Mouse (Mus musculus) kidney, embryonic 14.5 days (tissue): Measurements from ENCODE around the gene Snx18. TPM values are rescaled to one million over a fixed set of nuclear protein-coding genes. Genes with fewer than 3 reads are reported as not detected.

Experiments used
- ATAC-seq: fragments of 200-750 bp; cut with Nextera tagmentation; 2 replicates; pipeline ENCODE4 v1.8.0; 2017; ENCODE audit warnings: moderate number of reproducible peaks, mild to moderate bottlenecking, moderate TSS enrichment, moderate library complexity; ENCODE audit not compliant: low FRiP score, low TSS enrichment
- H3K27ac ChIP-seq: fragments of 300-500 bp; sonication (generic); 2 replicates; pipeline ENCODE4 v1.5.1; 2014; ENCODE audit warnings: low read depth, mild to moderate bottlenecking, low read length, moderate library complexity, mixed read lengths
- H3K27me3 ChIP-seq: fragments of 300-500 bp; sonication (generic); 2 replicates; pipeline ENCODE4 v1.6.1; 2014; ENCODE audit warnings: mild to moderate bottlenecking, low read length; ENCODE audit not compliant: control insufficient read depth, insufficient read depth
- H3K36me3 ChIP-seq: fragments of 300-500 bp; sonication (generic); 2 replicates; pipeline ENCODE4 v1.6.1; 2014; ENCODE audit warnings: low read length, mixed read lengths; ENCODE audit not compliant: control insufficient read depth, insufficient read depth
- H3K4me1 ChIP-seq: fragments of 300-500 bp; sonication (generic); 2 replicates; pipeline ENCODE4 v1.6.1; 2014; ENCODE audit warnings: low read length, mixed read lengths; ENCODE audit not compliant: control insufficient read depth, insufficient read depth
- H3K4me2 ChIP-seq: fragments of 300-500 bp; sonication (generic); replicated peaks from 2 replicates; pipeline ENCODE4 v1.6.1; 2014; ENCODE audit warnings: low read depth, mild to moderate bottlenecking, low read length
- H3K4me3 ChIP-seq: fragments of 300-500 bp; sonication (generic); 2 replicates; pipeline ENCODE4 v1.5.1; 2014; ENCODE audit warnings: mild to moderate bottlenecking, low read length
- H3K9ac ChIP-seq: fragments of 300-500 bp; sonication (generic); 2 replicates; pipeline ENCODE4 v1.6.1; 2014; ENCODE audit warnings: low read depth, mild to moderate bottlenecking, low read length, moderate library complexity
- H3K9me3 ChIP-seq: fragments of 300-500 bp; sonication (generic); 2 replicates; pipeline ENCODE4 v1.6.1; 2016; ENCODE audit warnings: low read length; ENCODE audit not compliant: control insufficient read depth
- WGBS: fragments of 180-500 bp; shearing (Covaris S2); extraction: QIAGEN DNeasy Blood & Tissue Kit; methylation state at CpG from one replicate; pipeline ENCODE4 v1.1.7; 2014; 5-methylcytosine and 5-hydroxymethylcytosine counted together
- polyA plus RNA-seq: library from polyadenylated mRNA; unstranded; fragments of >200 nt; fragmentation: Nextera tagmentation; extraction: Ambion mirVana; gene quantifications from 2 replicates; pipeline ENCODE4 v1.2.1, GENCODE M21; 2014

The Snx18 gene
- polyA plus RNA-seq, 1 experiment from 2014 or later = 51.2 TPM

DNA sequence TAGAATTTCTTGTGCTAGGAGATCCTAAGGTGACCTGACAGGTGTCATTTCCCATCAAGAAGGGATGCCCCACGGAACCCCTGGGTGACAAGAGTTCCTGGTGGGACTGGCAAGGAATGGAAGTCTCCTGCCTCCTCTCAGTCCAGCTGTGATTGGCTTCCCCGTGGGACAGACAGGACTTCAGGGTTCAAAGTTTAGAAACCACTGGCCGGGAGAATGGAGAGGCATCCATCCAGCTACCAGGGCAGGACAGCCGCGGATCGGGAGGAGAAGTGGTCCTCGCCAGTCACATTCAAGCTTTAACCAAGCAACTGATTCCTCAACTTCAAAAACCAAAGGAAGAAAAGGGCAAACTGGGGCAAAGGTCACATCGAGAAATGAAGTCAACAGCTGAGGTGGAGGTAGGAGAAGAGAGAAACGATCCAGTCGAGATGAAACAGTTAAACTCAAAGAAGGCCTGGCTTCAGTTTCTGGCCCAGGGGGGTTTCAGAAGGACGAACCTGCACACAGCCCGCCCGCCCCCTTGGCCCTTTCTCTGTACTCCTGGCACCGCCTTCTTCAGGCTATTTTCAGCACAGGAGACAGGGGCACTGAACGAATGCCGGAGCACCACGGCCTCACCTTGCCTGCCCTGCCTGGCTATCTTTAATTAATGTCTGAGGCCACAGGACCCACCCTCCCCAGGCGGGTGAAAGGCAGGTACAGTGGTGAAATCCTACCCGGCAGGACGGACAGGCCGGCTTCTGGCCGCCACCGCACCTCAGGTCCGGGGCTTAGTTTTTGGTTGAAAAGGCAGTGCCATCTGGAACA lies 6.0 kb downstream of the Snx18 start:
- Histone ChIP-seq H3K4me1 (peaks cover 53% of the 10 kb centered on the region), H3K27me3 (no peaks in the 10 kb centered on the region), H3K27ac (no peak overlapping the region), H3K36me3 (peaks cover 14% of the 10 kb centered on the region; the same call in 1 of the 2 replicates), H3K4me2 (peak overlapping the region; percentile 89), H3K9ac (0 out of 2 replicates have a peak overlapping the region, but pooled peaks have one; percentile 96), H3K9me3 (no peaks in the 10 kb centered on the region), H3K4me3 (peak overlapping the region; percentile 68; the same call in 1 of the 2 replicates)
- WGBS = 59% methylated on average over 24 of the region's 24 CpGs
- ATAC-seq = no peak

DNA sequence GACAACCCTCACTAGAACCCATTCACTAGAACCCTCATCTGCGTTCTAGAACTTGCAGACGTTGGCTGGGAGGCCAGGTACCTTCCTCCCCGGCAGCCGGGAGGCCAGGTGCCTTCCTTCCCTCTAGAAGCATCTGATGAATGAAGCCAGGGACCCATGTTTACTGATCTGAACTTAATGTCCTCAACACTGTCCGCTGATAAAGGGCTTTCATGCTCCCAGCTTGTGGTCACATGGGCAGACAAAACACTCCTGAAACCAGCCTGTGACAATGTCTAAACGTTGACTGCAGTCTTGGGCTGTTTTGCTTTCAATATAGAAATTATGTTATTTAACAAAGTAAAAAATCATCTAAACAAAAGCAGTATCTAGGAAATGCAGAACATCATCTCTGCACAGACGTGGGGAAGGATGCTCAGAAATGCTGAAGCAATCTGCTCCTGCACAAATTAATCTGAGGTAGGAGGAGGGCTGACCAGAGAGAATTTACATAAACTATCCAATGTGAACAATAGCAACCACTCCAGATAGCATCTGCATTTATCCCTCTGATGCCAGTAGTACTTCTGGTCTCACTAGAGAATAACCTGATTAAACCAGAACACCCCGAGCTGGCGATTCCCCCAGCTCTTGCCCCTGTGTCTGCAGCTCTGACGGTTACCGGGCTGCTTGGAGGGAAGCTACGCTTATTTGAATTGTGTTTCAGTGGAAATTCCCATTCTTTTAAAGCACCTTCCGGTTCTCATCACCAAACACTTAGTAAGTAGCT lies 7.4 kb downstream of the Snx18 start:
- no peaks in the 10 kb centered on the region for H3K9me3 ChIP-seq
- no peak overlapping the region for H3K27ac ChIP-seq
- no peaks in the 10 kb centered on the region for H3K27me3 ChIP-seq
- H3K9ac ChIP-seq = no peak overlapping the region
- H3K36me3 ChIP-seq = peaks cover 9% of the 10 kb centered on the region; the same call in 1 of the 2 replicates
- H3K4me2 ChIP-seq = no peak overlapping the region
- WGBS = 84% methylated on average over 13 of the region's 13 CpGs
- no peak for ATAC-seq
- peaks cover 45% of the 10 kb centered on the region for H3K4me1 ChIP-seq
- H3K4me3 ChIP-seq = no peak overlapping the region

GRCm38 (mm10) chr13:113609429-113609828 lies 8.9 kb downstream of the Snx18 start:
- WGBS = 90% methylated on average over 3 of the region's 3 CpGs
- peaks cover 55% of the 10 kb centered on the region for H3K4me1 ChIP-seq
- no peak for ATAC-seq
- H3K27me3 ChIP-seq = no peaks in the 10 kb centered on the region
- no peak overlapping the region for H3K4me3 ChIP-seq
- no peak overlapping the region for H3K4me2 ChIP-seq
- H3K27ac ChIP-seq = no peak overlapping the region
- peaks cover 9% of the 10 kb centered on the region; the same call in 1 of the 2 replicates for H3K36me3 ChIP-seq
- H3K9ac ChIP-seq = no peak overlapping the region
- H3K9me3 ChIP-seq = no peaks in the 10 kb centered on the region

- 81% methylated on average over 4 of the region's 4 CpGs for WGBS
- Histone ChIP-seq H3K4me2 (no peak overlapping the region), H3K9ac (no peak overlapping the region), H3K4me1 (peaks cover 44% of the 10 kb centered on the region), H3K27me3 (no peaks in the 10 kb centered on the region), H3K4me3 (no peak overlapping the region), H3K36me3 (peaks cover 9% of the 10 kb centered on the region; the same call in 1 of the 2 replicates), H3K27ac (no peak overlapping the region), H3K9me3 (no peaks in the 10 kb centered on the region)
- ATAC-seq = no peak
These were observed 10.5 kb downstream of the Snx18 start for GRCm38 (mm10) chr13:113607821-113608220.

DNA sequence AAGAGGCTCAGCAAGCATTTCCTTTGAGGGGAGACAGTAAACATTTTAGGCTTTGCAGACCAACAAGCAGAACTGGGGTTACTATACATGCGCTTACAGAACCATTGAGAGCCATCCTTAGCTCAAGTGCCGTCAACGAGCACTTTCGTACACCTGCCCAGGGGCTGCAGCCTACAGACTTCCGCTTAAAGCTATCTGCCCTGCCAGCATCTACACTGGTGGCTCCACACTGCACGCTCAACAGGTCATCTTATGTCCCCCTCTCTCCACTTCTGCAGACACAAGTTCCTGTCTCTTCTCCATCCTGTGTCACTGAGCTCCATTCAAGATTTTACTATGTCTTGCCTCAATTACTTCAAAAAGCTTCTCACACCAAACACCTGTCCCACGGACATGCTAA lies 11.0 kb downstream of the Snx18 start:
- H3K36me3 ChIP-seq = peaks cover 9% of the 10 kb centered on the region; the same call in 1 of the 2 replicates
- no peak overlapping the region for H3K4me2 ChIP-seq
- WGBS = 89% methylated on average over 7 of the region's 7 CpGs
- no peaks in the 10 kb centered on the region for H3K9me3 ChIP-seq
- peaks cover 39% of the 10 kb centered on the region for H3K4me1 ChIP-seq
- no peak overlapping the region for H3K9ac ChIP-seq
- no peak overlapping the region for H3K4me3 ChIP-seq
- no peak overlapping the region for H3K27ac ChIP-seq
- no peak for ATAC-seq
- H3K27me3 ChIP-seq = no peaks in the 10 kb centered on the region

DNA sequence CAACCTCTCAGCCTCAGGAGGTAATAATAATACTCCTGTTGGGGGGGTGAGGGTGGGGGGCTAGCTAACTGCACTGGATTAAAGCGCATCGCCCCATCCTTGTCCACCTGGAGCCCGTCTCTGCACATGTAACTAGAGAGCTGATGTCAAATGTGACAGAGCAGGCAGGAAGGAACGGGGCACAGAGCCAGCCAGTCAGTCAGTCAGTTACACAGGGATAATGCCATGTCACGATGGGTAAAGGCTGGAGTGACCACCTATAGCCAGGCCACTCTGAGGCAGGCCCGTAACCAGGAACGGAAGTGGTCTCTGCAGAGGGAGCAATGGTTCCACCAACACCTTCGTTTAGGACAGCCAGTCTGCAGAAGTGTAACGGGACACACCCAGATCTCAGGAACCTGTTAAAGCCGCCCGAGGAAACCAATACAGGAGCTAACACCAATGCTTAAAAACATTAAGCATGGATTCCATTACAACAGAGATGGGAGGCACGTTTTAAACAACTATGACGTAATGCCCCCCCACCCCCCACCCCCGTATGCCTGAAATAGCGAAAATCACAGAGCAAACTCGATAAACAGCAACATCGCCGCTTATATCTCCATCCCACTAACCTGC lies 11.5 kb downstream of the Snx18 start:
- peaks cover 6% of the 10 kb centered on the region; the same call in 1 of the 2 replicates for H3K36me3 ChIP-seq
- no peak overlapping the region for H3K9ac ChIP-seq
- H3K4me2 ChIP-seq = no peak overlapping the region
- H3K27me3 ChIP-seq = no peaks in the 10 kb centered on the region
- ATAC-seq = no peak
- H3K4me1 ChIP-seq = peaks cover 36% of the 10 kb centered on the region
- WGBS = 86% methylated on average over 18 of the region's 18 CpGs
- H3K9me3 ChIP-seq = no peaks in the 10 kb centered on the region
- H3K4me3 ChIP-seq = no peak overlapping the region
- no peak overlapping the region for H3K27ac ChIP-seq

DNA sequence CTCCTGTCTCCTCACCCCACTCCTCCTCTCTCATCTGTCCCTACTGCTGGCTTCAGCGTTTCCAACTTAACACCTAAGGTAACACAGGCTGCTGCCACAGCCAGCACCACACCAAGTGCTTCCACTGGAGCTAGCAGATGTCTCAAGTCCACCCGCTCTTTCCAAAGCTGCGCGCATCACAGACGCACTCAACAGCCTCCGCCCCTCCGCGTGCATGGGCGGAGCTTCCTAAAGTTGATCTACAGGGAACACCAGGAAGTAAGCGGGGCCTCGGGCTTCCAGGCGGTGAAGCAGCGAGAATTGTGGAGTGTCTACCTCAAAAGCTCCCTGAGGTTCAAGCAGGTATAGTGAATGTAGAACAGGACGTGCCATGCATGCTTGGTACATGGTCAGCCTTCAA lies 12.2 kb downstream of the Snx18 start:
- Histone ChIP-seq H3K4me3 (no peak overlapping the region), H3K4me1 (peaks cover 30% of the 10 kb centered on the region), H3K27ac (no peak overlapping the region), H3K36me3 (peaks cover 5% of the 10 kb centered on the region; the same call in 1 of the 2 replicates), H3K4me2 (no peak overlapping the region), H3K9ac (no peak overlapping the region), H3K9me3 (no peaks in the 10 kb centered on the region), H3K27me3 (no peaks in the 10 kb centered on the region)
- WGBS = 91% methylated on average over 14 of the region's 14 CpGs
- peak; percentile 13; the same call in 1 of the 2 replicates for ATAC-seq

GRCm38 (mm10) chr13:113605693-113606092 lies 12.7 kb downstream of the Snx18 start:
- no peak overlapping the region for H3K4me3 ChIP-seq
- H3K27me3 ChIP-seq = no peaks in the 10 kb centered on the region
- H3K9me3 ChIP-seq = no peaks in the 10 kb centered on the region
- H3K4me2 ChIP-seq = no peak overlapping the region
- H3K9ac ChIP-seq = no peak overlapping the region
- WGBS = 89% methylated on average over 10 of the region's 10 CpGs
- H3K36me3 ChIP-seq = peaks cover 7% of the 10 kb centered on the region; the same call in 1 of the 2 replicates
- ATAC-seq = no peak
- peaks cover 26% of the 10 kb centered on the region for H3K4me1 ChIP-seq
- H3K27ac ChIP-seq = no peak overlapping the region
